Mouse (Mus musculus) ovary, postnatal 10 days (tissue): ENCODE data around the gene Pip4k2a.
"Not testable (repeated sequence)": the region's sequence is repeated elsewhere in the genome, so short reads cannot be mapped to it uniquely, and the experiment has no call there.

Experiments used
- DNase-seq: peaks from one replicate; pipeline ENCODE4 v3.0.0; 2022; ENCODE audit warnings: low spot score

Pip4k2a gene

GRCm38 (mm10) chr2:18897742-18898256 is 100.1 kb downstream of the Pip4k2a start:
- no peak for DNase-seq

- DNase-seq, result no peak
These were observed 101.9 kb downstream of the Pip4k2a start for GRCm38 (mm10) chr2:18896015-18896414.

- not testable (repeated sequence) for DNase-seq
These were observed 104.6 kb downstream of the Pip4k2a start for GRCm38 (mm10) chr2:18893336-18893735.

GRCm38 (mm10) chr2:18891991-18892537 is 105.9 kb downstream of the Pip4k2a start:
- DNase-seq, result no peak

GRCm38 (mm10) chr2:18890227-18891001 is 107.5 kb downstream of the Pip4k2a start:
- no peak for DNase-seq

DNA sequence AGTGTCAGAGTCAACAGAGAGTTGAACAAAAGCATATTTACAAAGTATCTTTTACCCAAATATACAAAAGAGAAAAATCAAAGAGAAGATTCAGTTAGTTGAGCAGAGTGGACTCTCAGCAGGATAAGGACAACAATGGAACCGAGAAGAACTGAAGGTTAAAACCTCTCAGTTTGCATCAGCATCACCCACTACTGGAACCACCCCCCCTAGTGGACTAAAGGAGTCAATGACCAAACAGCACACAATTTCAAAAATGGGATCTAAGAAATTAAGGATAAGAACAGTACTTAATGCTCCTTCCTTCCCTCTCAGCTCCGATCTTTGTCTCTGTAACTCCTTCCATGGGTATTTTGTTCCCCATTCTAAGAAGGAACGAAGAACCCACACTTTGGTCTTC is 113.6 kb downstream of the Pip4k2a start:
- no peak for DNase-seq

- DNase-seq, result no peak
These were observed 123.3 kb downstream of the Pip4k2a start for GRCm38 (mm10) chr2:18874626-18875025.

- no peak for DNase-seq
These were observed 123.9 kb downstream of the Pip4k2a start for GRCm38 (mm10) chr2:18874063-18874462.

GRCm38 (mm10) chr2:18873440-18873839 is 124.5 kb downstream of the Pip4k2a start:
- no peak for DNase-seq

- DNase-seq, result peak; percentile 40
These were observed 125.1 kb downstream of the Pip4k2a start for GRCm38 (mm10) chr2:18872797-18873196.

DNA sequence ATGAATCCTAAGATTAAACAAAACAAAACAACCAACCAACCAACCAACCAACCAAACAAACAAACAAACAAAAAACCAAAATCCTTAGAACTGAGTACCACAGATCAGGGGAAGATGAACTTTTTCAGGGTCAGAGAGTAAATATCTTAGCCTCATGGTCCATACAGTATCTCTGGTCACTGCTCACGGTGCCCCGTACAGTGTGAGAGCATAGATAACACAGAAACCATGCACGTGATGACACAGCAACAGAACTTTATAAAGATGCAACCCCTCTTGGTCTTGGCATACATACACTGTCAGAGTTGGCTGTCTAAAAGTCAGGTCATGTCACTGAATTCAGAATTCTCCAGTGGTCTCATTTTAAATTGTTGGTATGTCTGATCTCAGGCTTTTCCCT is 126.8 kb downstream of the Pip4k2a start:
- no peak for DNase-seq

GRCm38 (mm10) chr2:18867069-18867468 is 130.9 kb downstream of the Pip4k2a start:
- DNase-seq, result no peak

DNA sequence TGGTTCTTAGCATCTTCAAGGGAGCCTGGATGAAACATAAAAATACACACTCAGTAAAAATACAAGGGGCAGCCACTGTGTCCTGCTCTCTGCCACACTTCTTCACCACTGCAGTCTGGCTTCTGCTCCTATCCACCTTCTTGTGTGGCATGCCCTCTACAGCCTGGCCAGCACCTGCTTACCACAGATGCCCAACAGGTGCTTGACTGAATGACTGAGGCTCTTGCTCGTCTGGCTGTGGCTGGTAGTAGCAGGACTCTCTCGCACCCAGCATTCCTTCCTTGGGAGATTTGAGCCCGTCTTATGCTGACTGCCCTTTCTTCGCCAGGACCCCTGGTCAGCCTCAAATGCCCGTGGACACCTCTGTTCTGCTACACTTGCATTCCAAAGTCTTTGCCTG is 133.2 kb downstream of the Pip4k2a start:
- DNase-seq, result no peak

DNA sequence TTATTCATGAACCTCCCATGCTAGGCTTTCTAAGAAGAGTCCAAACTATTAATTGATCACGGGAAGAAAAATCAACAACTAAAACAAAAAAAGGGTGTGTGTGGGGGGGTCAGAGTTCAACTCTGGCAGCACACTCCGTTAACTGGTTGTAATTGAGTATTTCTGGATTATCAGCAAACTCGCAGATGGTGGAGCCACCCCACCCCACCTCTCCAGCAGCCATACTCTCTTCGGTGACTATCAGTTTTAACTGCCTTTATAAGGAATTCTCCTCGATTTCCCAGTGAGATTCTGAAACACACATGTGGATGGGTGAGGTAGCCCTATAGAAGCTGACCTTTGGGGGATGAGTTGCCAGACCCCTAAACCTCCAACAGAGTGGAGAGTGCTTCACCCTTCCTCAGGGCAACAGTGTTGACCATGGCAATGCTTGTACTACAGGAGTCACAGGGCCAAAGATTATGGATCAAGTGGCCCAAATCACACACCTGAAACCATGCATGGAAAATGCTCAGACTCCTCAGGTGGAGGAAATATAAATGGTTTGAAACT is 136.2 kb downstream of the Pip4k2a start:
- no peak for DNase-seq

GRCm38 (mm10) chr2:18860686-18861085 is 137.2 kb downstream of the Pip4k2a start:
- no peak for DNase-seq

- no peak for DNase-seq
These were observed 140.0 kb downstream of the Pip4k2a start for GRCm38 (mm10) chr2:18857952-18858351.

DNA sequence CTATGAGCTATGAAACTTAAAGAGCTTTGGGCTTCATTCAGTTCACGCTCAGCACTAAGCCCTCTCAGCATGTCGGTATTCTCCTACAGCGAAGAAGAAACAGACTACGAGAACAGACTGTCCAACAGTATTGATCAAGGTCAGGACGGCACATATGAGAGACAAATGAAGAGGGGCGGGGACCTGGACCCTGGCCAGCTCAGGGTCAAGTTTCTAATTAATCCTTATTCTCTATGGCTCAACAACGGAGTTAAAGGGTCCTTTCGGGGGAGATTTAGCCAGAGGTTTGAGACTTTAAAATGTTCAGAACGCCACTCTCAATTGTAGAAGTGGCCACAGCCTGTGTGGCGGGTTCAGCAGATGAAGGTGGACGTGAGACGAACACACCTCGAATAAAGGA is 141.5 kb downstream of the Pip4k2a start:
- no peak for DNase-seq

- no peak for DNase-seq
These were observed 142.7 kb downstream of the Pip4k2a start for GRCm38 (mm10) chr2:18855246-18855645.

DNA sequence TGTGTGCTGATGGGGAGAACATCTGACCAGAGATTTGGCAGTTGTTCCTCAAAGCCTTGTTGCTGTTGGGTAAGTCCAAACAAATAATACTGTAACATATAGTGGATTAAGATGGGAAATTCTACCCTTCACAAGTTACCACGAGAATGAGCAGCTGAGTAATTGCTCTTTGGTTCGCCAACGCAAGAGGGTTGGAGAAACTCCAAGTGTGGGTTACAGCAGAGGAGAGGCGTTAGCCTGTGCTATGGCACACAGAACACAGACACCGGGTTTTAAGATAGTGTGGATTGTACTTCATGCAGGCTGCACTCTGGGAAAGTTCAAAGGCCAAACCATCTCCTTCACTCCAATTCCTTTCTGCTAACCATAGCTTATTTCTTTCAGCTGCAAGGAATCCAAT is 144.6 kb downstream of the Pip4k2a start:
- DNase-seq, result no peak

DNA sequence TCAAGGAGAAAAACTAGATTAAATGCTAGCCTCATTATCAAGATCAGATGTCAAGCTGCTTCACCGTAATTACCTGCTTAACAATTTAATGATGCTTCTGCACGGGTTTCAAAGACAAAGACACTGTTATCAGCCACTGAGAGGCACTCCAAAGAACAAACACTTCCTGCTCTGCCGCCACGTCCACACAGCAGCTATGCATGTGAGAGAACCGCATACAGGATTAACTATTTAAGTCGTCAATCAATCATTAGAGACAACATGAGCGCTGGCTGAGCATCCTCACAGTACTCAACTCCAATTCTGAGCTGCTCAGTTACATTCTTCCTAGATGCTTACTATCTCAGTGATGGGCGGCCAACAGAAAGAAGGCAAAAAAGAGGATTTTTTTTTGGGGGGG is 147.3 kb downstream of the Pip4k2a start:
- no peak for DNase-seq

- DNase-seq, result no peak
These were observed 149.8 kb downstream of the Pip4k2a start for GRCm38 (mm10) chr2:18848074-18848629.

GRCm38 (mm10) chr2:18842527-18842926 is 155.4 kb downstream of the Pip4k2a start:
- DNase-seq, result no peak

- no peak for DNase-seq
These were observed 156.9 kb downstream of the Pip4k2a start for GRCm38 (mm10) chr2:18841051-18841450.
